Mouse (Mus musculus) E14TG2a.4 (cell line): Measurements from ENCODE around the gene Edrf1.

Source experiments
- CTCF ChIP-seq: conservative IDR thresholded peaks from 2 replicates; pipeline ENCODE4 v1.5.1; 2014; ENCODE audit warnings: low read length
- NANOG ChIP-seq: IDR thresholded peaks from 2 replicates; pipeline ENCODE4 v1.6.1; 2014; ENCODE audit warnings: borderline replicate concordance, low read length, mixed read lengths
- POU5F1 ChIP-seq: IDR thresholded peaks from 2 replicates; pipeline ENCODE4 v1.6.1; 2014; ENCODE audit warnings: low read length, borderline replicate concordance

DNA sequence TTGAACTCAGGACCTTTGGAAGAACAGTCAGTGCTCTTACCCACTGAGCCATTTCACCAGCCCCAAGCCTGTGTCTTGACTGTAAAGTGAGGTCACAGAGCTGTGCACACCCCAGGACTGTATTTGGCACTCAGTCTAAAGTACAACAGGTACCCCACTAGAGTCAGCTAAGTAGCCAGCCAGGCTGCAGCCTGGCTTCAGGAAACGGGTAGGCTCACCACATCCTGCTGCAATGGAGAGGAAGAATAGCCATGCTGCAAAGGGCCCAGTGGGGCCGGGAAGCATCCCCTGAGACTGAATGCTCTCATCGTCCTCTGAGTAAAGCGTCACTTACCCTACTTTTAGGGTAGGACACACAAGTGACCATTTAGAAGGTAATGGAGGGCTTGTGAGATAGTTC, 62.5 kb downstream of the Edrf1 start:
- TF ChIP-seq CTCF (no peak), NANOG (no peak), POU5F1 (no peak)
